ENCODE assay signal across 16 mouse cellular contexts in the genomic region with DNA sequence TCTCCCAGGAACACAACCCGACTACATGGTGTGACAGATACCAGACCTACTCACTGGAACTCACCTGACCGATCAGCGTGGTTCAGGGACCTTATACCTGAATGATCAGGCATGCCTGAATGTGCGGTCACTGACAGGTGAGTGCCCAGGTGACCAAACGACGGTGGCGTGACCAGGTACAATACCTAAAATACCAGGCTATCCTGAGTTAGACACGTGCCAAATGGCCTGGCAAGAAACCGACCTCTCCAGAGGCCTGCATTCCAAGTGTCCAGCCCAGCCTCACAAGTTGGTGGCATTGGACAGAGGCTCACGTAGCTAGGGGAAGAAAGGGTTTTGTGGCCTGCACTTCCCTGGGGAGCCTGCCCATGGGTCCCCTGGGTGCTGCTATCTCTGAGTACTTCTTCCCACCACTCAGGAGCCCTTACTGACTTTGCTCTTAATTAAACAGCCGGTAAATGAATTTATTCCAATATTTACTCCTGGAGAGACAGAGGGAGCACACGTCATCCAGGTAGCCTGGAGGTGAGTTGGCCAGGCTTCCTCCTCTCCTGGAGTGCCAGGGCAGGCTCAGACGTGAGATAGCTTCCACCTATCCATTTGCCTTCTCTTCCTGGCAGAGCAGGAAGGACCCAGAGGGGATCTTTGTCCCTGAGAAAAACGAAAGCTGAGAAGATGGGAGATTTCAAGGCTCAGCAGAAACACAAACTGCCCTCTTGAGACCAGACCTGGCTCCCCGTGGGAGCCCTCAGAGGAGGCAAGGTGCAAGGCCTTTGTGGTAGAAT. TPM values are rescaled to one million over a fixed set of nuclear protein-coding genes. Genes with fewer than 3 reads are reported as not detected.
DNase-seq lines count a peak whose midpoint lies in the region; ATAC-seq and TF ChIP-seq lines count a peak whose summit lies in the region.
"Had no signal": no experiment of that assay in that cellular context is flagged by ENCODE, and none has a peak within 500 bp of the region (broad histone marks: within the 10 kb centered on the region; RNA-seq: fewer than 3 reads in every experiment).

No protein-coding gene starts in this region.

- 56% methylated on average over 15 of the region's 15 CpGs for WGBS in lung, embryonic 16.5 days
- WGBS in forebrain, embryonic 14.5 days: 72% methylated on average over 15 of the region's 15 CpGs

- peak overlapping the region; percentile 41 for H3K4me3 ChIP-seq in testis, adult 2 months (ENCODE audit: control insufficient read depth, low read depth, low read length)
- H3K4me3 ChIP-seq in lung, embryonic 16.5 days (ENCODE audit: low read length): no peak overlapping the region
- H3K4me3 ChIP-seq in forebrain, embryonic 14.5 days (ENCODE audit: low read depth, low read length): no peak overlapping the region
- H3K4me3 ChIP-seq: erythroblast, embryonic 14.5 days; hindbrain, embryonic 15.5 days; layer of hippocampus, adult 2 months; limb, embryonic 15.5 days had no signal

- TF ChIP-seq CTCF in testis, adult 2 months (IDR thresholded peaks at IDR 0.05; ENCODE audit: control insufficient read depth, insufficient read depth, insufficient replicate concordance, low read depth, low read length): no peak

- no peak for DNase-seq in testis, postnatal 14 days (ENCODE audit: low spot score)
- peak; percentile 67 to 73 for DNase-seq in kidney, adult 8-10 months
- DNase-seq in cerebellum, postnatal 14 days: no peak
- no peak for DNase-seq in right cerebral cortex, postnatal 25 days
- no peak for DNase-seq in forebrain, embryonic 14.5 days (ENCODE audit: low spot score)
- DNase-seq: cerebellum, adult 9-11 months; gastrocnemius, postnatal 14 days; heart, postnatal 14 days; lung, embryonic 14.5 days; thymus, postnatal 36 days had no signal

- no peaks in the 10 kb centered on the region for H3K27me3 ChIP-seq in testis, adult 2 months (ENCODE audit: control insufficient read depth, insufficient read depth, low read length)
- no peaks in the 10 kb centered on the region for H3K27me3 ChIP-seq in lung, embryonic 16.5 days (ENCODE audit: control insufficient read depth, insufficient read depth, low read depth, low read length)
- H3K27me3 ChIP-seq in forebrain, embryonic 14.5 days (replicated peaks; ENCODE audit: control insufficient read depth, insufficient read depth, low read length): no peaks in the 10 kb centered on the region
- H3K27me3 ChIP-seq: hindbrain, embryonic 15.5 days; limb, embryonic 15.5 days had no signal

- no peaks in the 10 kb centered on the region for H3K9me3 ChIP-seq in lung, embryonic 16.5 days (ENCODE audit: control insufficient read depth, low read length)
- no peaks in the 10 kb centered on the region for H3K9me3 ChIP-seq in forebrain, embryonic 14.5 days (replicated peaks; ENCODE audit: control insufficient read depth, low read length)
- H3K9me3 ChIP-seq: hindbrain, embryonic 15.5 days; limb, embryonic 15.5 days had no signal

- H3K36me3 ChIP-seq in testis, adult 2 months (ENCODE audit: control insufficient read depth, insufficient read depth, low read length): no peaks in the 10 kb centered on the region
- H3K36me3 ChIP-seq in lung, embryonic 16.5 days (ENCODE audit: control insufficient read depth, insufficient read depth, low read length): no peaks in the 10 kb centered on the region
- no peaks in the 10 kb centered on the region for H3K36me3 ChIP-seq in forebrain, embryonic 14.5 days (ENCODE audit: control insufficient read depth, insufficient read depth, low read length)
- H3K36me3 ChIP-seq: hindbrain, embryonic 15.5 days; limb, embryonic 15.5 days had no signal

- H3K4me2 ChIP-seq in lung, embryonic 16.5 days (ENCODE audit: low read depth, low read length): no peak overlapping the region
- H3K4me2 ChIP-seq in forebrain, embryonic 14.5 days (ENCODE audit: low read length): no peak overlapping the region
- H3K4me2 ChIP-seq: hindbrain, embryonic 15.5 days; limb, embryonic 15.5 days; lung, embryonic 14.5 days had no signal

- 0 out of 2 replicates have a peak, but pooled peaks have one; percentile 10 for ATAC-seq in lung, embryonic 16.5 days (ENCODE audit: low read depth)
- ATAC-seq in forebrain, embryonic 14.5 days: no peak

- TF ChIP-seq POLR2A in testis, adult 2 months (IDR thresholded peaks at IDR 0.05; ENCODE audit: control insufficient read depth, low read depth, low read length): peak; percentile 22; the same call in 1 of the 2 replicates

- no peak overlapping the region for H3K27ac ChIP-seq in testis, adult 2 months (ENCODE audit: control insufficient read depth, insufficient read depth, low read depth, low read length)
- peak overlapping the region; percentile 41 for H3K27ac ChIP-seq in lung, embryonic 16.5 days (ENCODE audit: low read length)
- no peak overlapping the region for H3K27ac ChIP-seq in forebrain, embryonic 14.5 days (ENCODE audit: low read depth, low read length)
- H3K27ac ChIP-seq: hindbrain, embryonic 15.5 days; layer of hippocampus, adult 2 months; limb, embryonic 15.5 days had no signal

- no peak overlapping the region for H3K9ac ChIP-seq in lung, embryonic 16.5 days (ENCODE audit: low read length)
- H3K9ac ChIP-seq in forebrain, embryonic 14.5 days (ENCODE audit: low read length): no peak overlapping the region
- H3K9ac ChIP-seq: hindbrain, embryonic 15.5 days; limb, embryonic 15.5 days; lung, embryonic 14.5 days had no signal

- no peaks in the 10 kb centered on the region; the same call in 1 of the 2 replicates for H3K4me1 ChIP-seq in testis, adult 2 months (ENCODE audit: control insufficient read depth, insufficient read depth, low read length)
- H3K4me1 ChIP-seq in lung, embryonic 16.5 days (replicated peaks; ENCODE audit: control insufficient read depth, insufficient read depth, low read length): peaks cover 12% of the 10 kb centered on the region
- no peaks in the 10 kb centered on the region for H3K4me1 ChIP-seq in forebrain, embryonic 14.5 days (ENCODE audit: control insufficient read depth, insufficient read depth, low read length)
- H3K4me1 ChIP-seq: limb, embryonic 15.5 days had no signal

RNA-seq across cellular contexts. Expression of gene Cdk18, which starts 11.5 kb away (rescaled TPM):
- 24.9 and 27.1 TPM in 2 replicates for polyA plus RNA-seq in testis, adult 2 months (2012; rRNA removed)
- 8.7 and 9.0 TPM in 2 replicates for polyA plus RNA-seq in lung, embryonic 16.5 days (2015; fragmentation: Nextera tagmentation; extraction: Ambion mirVana)
- polyA plus RNA-seq in forebrain, embryonic 14.5 days (2014; fragmentation: Nextera tagmentation; extraction: Ambion mirVana): 0.31 and 0.69 TPM in 2 replicates
- polyA plus RNA-seq: erythroblast, embryonic 14.5 days had no signal

RNA-seq across cellular contexts. Expression of gene Lemd1, which starts 40.2 kb away (rescaled TPM):
- 162 and 173 TPM in 2 replicates for polyA plus RNA-seq in testis, adult 2 months (2012; rRNA removed)
- 1.2 and 1.8 TPM in 2 replicates for polyA plus RNA-seq in lung, embryonic 16.5 days (2015; fragmentation: Nextera tagmentation; extraction: Ambion mirVana)
- 15.5 and 18.7 TPM in 2 replicates for polyA plus RNA-seq in forebrain, embryonic 14.5 days (2014; fragmentation: Nextera tagmentation; extraction: Ambion mirVana)
- polyA plus RNA-seq: erythroblast, embryonic 14.5 days had no signal

RNA-seq across cellular contexts. Expression of gene AC124108.1, which starts 40.2 kb away (rescaled TPM):
- 0.07 and 0.14 TPM in 2 replicates for polyA plus RNA-seq in testis, adult 2 months (2012; rRNA removed)
- 0.50 and 0.63 TPM in 2 replicates for polyA plus RNA-seq in lung, embryonic 16.5 days (2015; fragmentation: Nextera tagmentation; extraction: Ambion mirVana)
- polyA plus RNA-seq in forebrain, embryonic 14.5 days (2014; fragmentation: Nextera tagmentation; extraction: Ambion mirVana): 2.2 and 2.9 TPM in 2 replicates
- polyA plus RNA-seq: erythroblast, embryonic 14.5 days had no signal

Comparison
In these comparisons a context has a peak if more than half of its experiments do, and no peak if none do; other contexts are left out.
1. DNase-seq: peak in kidney, adult 8-10 months (2 of 2); none in testis, postnatal 14 days (single experiment), cerebellum, postnatal 14 days (0 of 2), right cerebral cortex, postnatal 25 days (single experiment) and forebrain, embryonic 14.5 days (single experiment).